Mouse (Mus musculus) subcutaneous adipose tissue, adult 2 months (tissue): ENCODE measurements around the gene Gm13128. TPM values are rescaled to one million over a fixed set of nuclear protein-coding genes. Genes with fewer than 3 reads are reported as not detected.

Experiments used
- polyA plus RNA-seq: library from polyadenylated mRNA; depleted of rRNA; stranded (reverse); fragments of >200 nt; gene quantifications from 2 replicates; pipeline ENCODE4 v1.2.3, GENCODE M21; 2012; ENCODE audit warnings: low replicate concordance; rRNA removed

The Gm13128 gene
- polyA plus RNA-seq, result not detected in 2 replicates

DNA sequence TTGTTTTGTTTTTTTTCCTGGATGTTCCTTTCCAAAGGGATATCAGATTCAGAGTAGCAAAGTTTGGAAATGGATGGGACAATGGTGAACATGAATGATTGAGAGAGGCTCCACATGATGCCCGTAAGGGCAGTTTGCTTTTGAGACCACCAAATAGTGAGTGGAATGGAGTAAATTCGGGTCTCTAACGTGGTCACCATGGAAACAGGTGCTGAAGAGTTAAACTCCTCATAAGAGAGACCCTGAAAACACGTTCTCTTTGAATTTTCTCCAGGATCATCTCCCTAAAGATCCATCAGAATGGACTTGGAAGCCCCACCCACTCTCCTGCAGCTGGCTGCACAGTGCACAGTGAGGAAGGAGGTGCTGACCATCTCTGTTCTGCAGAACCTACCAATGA lies at the start of gene Gm13128:
Gm13128 (plus strand) TSS at position 301 of the 400 bp plus-strand sequence.

DNA sequence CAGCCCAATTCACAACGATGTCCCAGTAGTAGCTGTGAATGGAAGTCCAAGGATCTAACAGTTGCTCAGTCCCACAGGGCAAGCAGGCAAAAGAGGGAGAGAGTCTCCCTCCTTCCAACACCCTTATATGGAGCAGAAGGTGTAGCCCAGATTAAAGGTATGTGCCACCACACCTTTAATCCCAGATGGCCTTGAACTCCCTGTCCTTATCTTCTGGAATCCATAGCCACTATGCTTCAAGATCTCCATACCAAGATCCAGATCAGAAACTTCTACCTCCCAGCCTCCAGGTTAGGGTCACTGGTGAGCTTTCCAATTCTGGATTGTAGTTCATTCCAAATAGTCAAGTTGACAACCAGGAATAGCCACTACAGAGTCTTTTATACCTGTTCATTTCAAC lies 49.7 kb upstream of the Gm13128 start, which contains the start of gene Pramel5:
Pramel5 (minus strand) TSS at position 101 of the 400 bp plus-strand sequence.

DNA sequence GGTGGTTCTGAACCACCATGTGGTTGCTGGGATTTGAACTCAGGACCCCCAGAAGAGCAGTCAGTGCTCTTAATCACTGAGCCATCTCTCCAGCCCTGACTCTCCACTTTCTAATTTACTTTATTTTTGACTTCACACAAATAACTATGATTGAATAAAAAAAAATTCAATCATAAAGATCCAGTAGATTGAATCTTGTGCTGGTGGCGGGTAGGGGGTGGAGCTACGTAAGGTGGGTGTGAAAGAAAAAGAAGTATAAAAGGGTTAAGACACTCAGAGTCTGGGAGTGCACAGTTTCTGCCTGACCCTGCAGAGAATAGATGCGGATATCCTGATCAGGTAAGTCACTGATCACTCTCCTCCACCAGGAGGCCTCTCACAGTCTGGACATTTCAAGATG lies 27.6 kb downstream of the Gm13128 start, which contains the start of gene Gm13119:
Gm13119 (plus strand) TSS at position 301 of the 400 bp plus-strand sequence.

DNA sequence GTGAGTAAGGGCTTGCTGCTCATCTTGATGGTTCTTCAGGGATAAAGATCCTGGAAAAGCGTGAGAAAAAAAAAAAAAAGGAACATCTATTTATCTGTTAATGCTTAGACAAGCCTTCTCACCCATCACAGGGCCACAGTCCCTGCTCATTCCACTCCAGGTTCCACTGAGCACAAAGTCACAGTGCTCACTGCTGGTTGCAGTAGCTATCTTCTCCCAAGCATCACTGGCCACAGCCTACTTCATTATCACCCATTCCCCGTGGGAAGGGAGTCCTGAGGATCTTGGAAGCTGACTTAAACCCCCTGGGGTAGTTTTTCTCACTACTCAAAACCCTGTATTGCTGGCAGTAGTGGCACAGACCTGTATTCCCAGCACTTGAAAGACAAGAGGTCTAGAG lies 47.9 kb downstream of the Gm13128 start, which contains the start of gene Pramef20:
Pramef20 (minus strand) TSS at position 23 of the 400 bp plus-strand sequence.

Other genes starting within 250 kb of the Gm13128 start
- gene Gm13102, start 223.8 kb upstream of the Gm13128 start, polyA plus RNA-seq, result not detected in 2 replicates
- not detected in 2 replicates for gene Oog3, start 167.6 kb upstream of the Gm13128 start, polyA plus RNA-seq
- gene Oog2, start 139.5 kb upstream of the Gm13128 start, polyA plus RNA-seq, result not detected in 2 replicates
- not detected in 2 replicates for gene C87977, start 116.9 kb upstream of the Gm13128 start, polyA plus RNA-seq
- not detected in 2 replicates for gene Pramel5, start 49.8 kb upstream of the Gm13128 start, polyA plus RNA-seq
- not detected in 2 replicates for gene Gm13119, start 27.7 kb downstream of the Gm13128 start, polyA plus RNA-seq
- gene Pramef20, start 47.7 kb downstream of the Gm13128 start, polyA plus RNA-seq, result not detected in 2 replicates
- gene Pramef12, start 78.2 kb downstream of the Gm13128 start, polyA plus RNA-seq, result 0.09 and 0.23 TPM in 2 replicates
- not detected in 2 replicates for gene 1700012P22Rik, start 108.5 kb downstream of the Gm13128 start, polyA plus RNA-seq
- gene Gm9944, start 123.1 kb downstream of the Gm13128 start, polyA plus RNA-seq, result not detected in 2 replicates
- not detected in 2 replicates for gene Aadacl3, start 133.5 kb downstream of the Gm13128 start, polyA plus RNA-seq
- not detected in 2 replicates for gene 9430007A20Rik, start 189.6 kb downstream of the Gm13128 start, polyA plus RNA-seq
- gene Gm13124, start 234.9 kb downstream of the Gm13128 start, polyA plus RNA-seq, result not detected in 2 replicates